In genomic region chr6:51472213-51472612, GRCm38 (mm10) we compare ENCODE assay signal across 9 mouse cellular contexts. TPM values are rescaled to one million over a fixed set of nuclear protein-coding genes. Genes with fewer than 3 reads are reported as not detected.
A peak's percentile ranks its signal among the peaks of the same experiment; 100 is the strongest.
DNase-seq lines count a peak whose midpoint lies in the region; ATAC-seq and TF ChIP-seq lines count a peak whose summit lies in the region.
"Had no signal": no experiment of that assay in that cellular context is flagged by ENCODE, and none has a peak within 500 bp of the region (broad histone marks: within the 10 kb centered on the region; RNA-seq: fewer than 3 reads in every experiment).

No protein-coding gene starts in this region.

- H3K27ac ChIP-seq in lung, postnatal 0 days (ENCODE audit: low read length), result no peak overlapping the region
- no peak overlapping the region for H3K27ac ChIP-seq in forebrain, embryonic 11.5 days (ENCODE audit: low read depth, low read length)
- H3K27ac ChIP-seq in limb, embryonic 13.5 days, result peak overlapping the region; percentile 22; the same call in 1 of the 2 replicates
- H3K27ac ChIP-seq in stomach, embryonic 16.5 days (ENCODE audit: low read length), result no peak overlapping the region

- WGBS in lung, postnatal 0 days, result 35% methylated on average over 4 of the region's 4 CpGs
- 52% methylated on average over 4 of the region's 4 CpGs for WGBS in forebrain, embryonic 11.5 days
- 50% methylated on average over 4 of the region's 4 CpGs for WGBS in limb, embryonic 13.5 days
- WGBS in stomach, embryonic 16.5 days, result 30% methylated on average over 4 of the region's 4 CpGs

- DNase-seq in lung, postnatal 0 days (ENCODE audit: low spot score), result no peak
- no peak for DNase-seq in lung, adult 18-20 months
- no peak for DNase-seq in forebrain, embryonic 11.5 days (ENCODE audit: low spot score)
- DNase-seq in adrenal gland, postnatal 14 days, result no peak
- DNase-seq: kidney, adult 18-20 months; thymus, postnatal 36 days had no signal

- H3K4me1 ChIP-seq in lung, postnatal 0 days (ENCODE audit: insufficient read depth, low read depth, low read length), result no peaks in the 10 kb centered on the region
- H3K4me1 ChIP-seq in forebrain, embryonic 11.5 days (replicated peaks; ENCODE audit: control insufficient read depth, insufficient read depth, low read length), result peaks cover 4% of the 10 kb centered on the region; the same call in 1 of the 2 replicates
- H3K4me1 ChIP-seq in limb, embryonic 13.5 days, result peaks cover 20% of the 10 kb centered on the region
- peaks cover 12% of the 10 kb centered on the region; the same call in 1 of the 2 replicates for H3K4me1 ChIP-seq in stomach, embryonic 16.5 days (ENCODE audit: control insufficient read depth, insufficient read depth, low read length)

- peak overlapping the region; percentile 58; the same call in 1 of the 2 replicates for H3K4me2 ChIP-seq in lung, postnatal 0 days (replicated peaks; ENCODE audit: low read depth, low read length)
- H3K4me2 ChIP-seq in forebrain, embryonic 11.5 days (ENCODE audit: low read depth, low read length, severe bottlenecking), result peak overlapping the region; percentile 72
- peak overlapping the region; percentile 73 for H3K4me2 ChIP-seq in limb, embryonic 13.5 days (replicated peaks)
- peak overlapping the region; percentile 69 for H3K4me2 ChIP-seq in stomach, embryonic 16.5 days (ENCODE audit: low read depth, low read length)

- no peaks in the 10 kb centered on the region for H3K9me3 ChIP-seq in lung, postnatal 0 days (ENCODE audit: low read length)
- no peaks in the 10 kb centered on the region for H3K9me3 ChIP-seq in forebrain, embryonic 11.5 days (ENCODE audit: control insufficient read depth, low read length)
- H3K9me3 ChIP-seq in limb, embryonic 13.5 days, result no peaks in the 10 kb centered on the region
- no peaks in the 10 kb centered on the region for H3K9me3 ChIP-seq in stomach, embryonic 16.5 days (replicated peaks; ENCODE audit: control insufficient read depth, low read length)

- no peaks in the 10 kb centered on the region for H3K27me3 ChIP-seq in lung, postnatal 0 days (replicated peaks; ENCODE audit: insufficient read depth, low read length)
- no peaks in the 10 kb centered on the region for H3K27me3 ChIP-seq in forebrain, embryonic 11.5 days (ENCODE audit: control insufficient read depth, insufficient read depth, low read length)
- H3K27me3 ChIP-seq in limb, embryonic 13.5 days, result no peaks in the 10 kb centered on the region
- no peaks in the 10 kb centered on the region for H3K27me3 ChIP-seq in stomach, embryonic 16.5 days (ENCODE audit: control insufficient read depth, insufficient read depth, low read length)

- ATAC-seq in lung, postnatal 0 days, result no peak
- ATAC-seq in forebrain, embryonic 11.5 days (replicated peaks; ENCODE audit: low FRiP score), result no peak
- ATAC-seq in limb, embryonic 13.5 days (ENCODE audit: low FRiP score, low read depth), result no peak
- no peak for ATAC-seq in stomach, embryonic 16.5 days (ENCODE audit: insufficient read depth, low FRiP score)
- no peak for ATAC-seq in CD4-positive, CD25-positive, alpha-beta regulatory T cell, adult 4 months

- no peak overlapping the region for H3K4me3 ChIP-seq in lung, postnatal 0 days (ENCODE audit: low read depth, low read length)
- H3K4me3 ChIP-seq in forebrain, embryonic 11.5 days (ENCODE audit: low read depth, low read length), result peak overlapping the region; percentile 96
- H3K4me3 ChIP-seq in limb, embryonic 13.5 days, result peak overlapping the region; percentile 92
- peak overlapping the region; percentile 98 for H3K4me3 ChIP-seq in stomach, embryonic 16.5 days (replicated peaks; ENCODE audit: low read length)

- no peak overlapping the region for H3K9ac ChIP-seq in lung, postnatal 0 days (replicated peaks; ENCODE audit: low read depth)
- H3K9ac ChIP-seq in forebrain, embryonic 11.5 days (ENCODE audit: low read length), result peak overlapping the region; percentile 61
- H3K9ac ChIP-seq in limb, embryonic 13.5 days, result peak overlapping the region; percentile 99
- peak overlapping the region; percentile 66 for H3K9ac ChIP-seq in stomach, embryonic 16.5 days (ENCODE audit: low read length)

- no peak for TF ChIP-seq CTCF in lung, postnatal 0 days (IDR thresholded peaks at IDR 0.05)

- 0 out of 2 replicates have a peak, but pooled peaks cover 4% of the 10 kb centered on the region for H3K36me3 ChIP-seq in lung, postnatal 0 days (ENCODE audit: insufficient read depth, low read length)
- peaks cover 3% of the 10 kb centered on the region for H3K36me3 ChIP-seq in forebrain, embryonic 11.5 days (ENCODE audit: control insufficient read depth, insufficient read depth, low read length)
- H3K36me3 ChIP-seq in limb, embryonic 13.5 days, result peaks cover 50% of the 10 kb centered on the region
- H3K36me3 ChIP-seq in stomach, embryonic 16.5 days (ENCODE audit: control insufficient read depth, insufficient read depth, low read length), result peaks cover 18% of the 10 kb centered on the region; the same call in 1 of the 2 replicates

- TF ChIP-seq EP300 in lung, postnatal 0 days (IDR thresholded peaks at IDR 0.05), result no peak

RNA-seq across cellular contexts. Expression of gene Cbx3, which starts 2.1 kb away (rescaled TPM):
- polyA plus RNA-seq in lung, postnatal 0 days (2015; fragmentation: Nextera tagmentation; extraction: Ambion mirVana), result 233 and 240 TPM in 2 replicates
- polyA plus RNA-seq in forebrain, embryonic 11.5 days (2014; fragmentation: Nextera tagmentation; extraction: Ambion mirVana), result 645 and 735 TPM in 2 replicates
- 532 and 550 TPM in 2 replicates for polyA plus RNA-seq in limb, embryonic 13.5 days (2015; fragmentation: Nextera tagmentation; extraction: Ambion mirVana)
- 335 and 396 TPM in 2 replicates for polyA plus RNA-seq in stomach, embryonic 16.5 days (2015; fragmentation: Nextera tagmentation; extraction: Ambion mirVana)
- 111 and 114 TPM in 2 replicates for total RNA-seq in adrenal gland, postnatal 14 days (2021)
- polyA plus RNA-seq in CD4-positive, CD25-positive, alpha-beta regulatory T cell, adult 4 months (2017; shearing (Covaris generic)), result 100 to 1,000 TPM; 577 to 675 TPM

RNA-seq across cellular contexts. Expression of gene Hnrnpa2b1, which starts 2.5 kb away (rescaled TPM):
- polyA plus RNA-seq in lung, postnatal 0 days (2015; fragmentation: Nextera tagmentation; extraction: Ambion mirVana), result 613 and 721 TPM in 2 replicates
- polyA plus RNA-seq in forebrain, embryonic 11.5 days (2014; fragmentation: Nextera tagmentation; extraction: Ambion mirVana), result 1,728 and 1,808 TPM in 2 replicates
- 2,108 and 2,149 TPM in 2 replicates for polyA plus RNA-seq in limb, embryonic 13.5 days (2015; fragmentation: Nextera tagmentation; extraction: Ambion mirVana)
- 1,433 and 1,504 TPM in 2 replicates for polyA plus RNA-seq in stomach, embryonic 16.5 days (2015; fragmentation: Nextera tagmentation; extraction: Ambion mirVana)
- 794 and 798 TPM in 2 replicates for total RNA-seq in adrenal gland, postnatal 14 days (2021)
- 1,000 to 10,000 TPM; 1,098 to 1,432 TPM for polyA plus RNA-seq in CD4-positive, CD25-positive, alpha-beta regulatory T cell, adult 4 months (2017; shearing (Covaris generic))

RNA-seq across cellular contexts. Expression of gene Nfe2l3, which starts 39.7 kb away (rescaled TPM):
- 2.9 and 3.0 TPM in 2 replicates for polyA plus RNA-seq in lung, postnatal 0 days (2015; fragmentation: Nextera tagmentation; extraction: Ambion mirVana)
- polyA plus RNA-seq in forebrain, embryonic 11.5 days (2014; fragmentation: Nextera tagmentation; extraction: Ambion mirVana), result 1.1 and 1.5 TPM in 2 replicates
- 1.6 and 1.9 TPM in 2 replicates for polyA plus RNA-seq in limb, embryonic 13.5 days (2015; fragmentation: Nextera tagmentation; extraction: Ambion mirVana)
- polyA plus RNA-seq in stomach, embryonic 16.5 days (2015; fragmentation: Nextera tagmentation; extraction: Ambion mirVana), result 7.0 and 7.4 TPM in 2 replicates
- total RNA-seq in adrenal gland, postnatal 14 days (2021), result 0.33 and 0.38 TPM in 2 replicates
- polyA plus RNA-seq in CD4-positive, CD25-positive, alpha-beta regulatory T cell, adult 4 months (2017; shearing (Covaris generic)), result 1 to 10 TPM in 1 of 2 experiments, under 1 TPM in 1; 0.84 to 1.1 TPM

RNA-seq across cellular contexts. Expression of gene Snx10, which starts 51.5 kb away (rescaled TPM):
- 11.8 and 14.3 TPM in 2 replicates for polyA plus RNA-seq in lung, postnatal 0 days (2015; fragmentation: Nextera tagmentation; extraction: Ambion mirVana)
- 40.1 and 41.4 TPM in 2 replicates for polyA plus RNA-seq in forebrain, embryonic 11.5 days (2014; fragmentation: Nextera tagmentation; extraction: Ambion mirVana)
- 13.3 and 15.4 TPM in 2 replicates for polyA plus RNA-seq in limb, embryonic 13.5 days (2015; fragmentation: Nextera tagmentation; extraction: Ambion mirVana)
- polyA plus RNA-seq in stomach, embryonic 16.5 days (2015; fragmentation: Nextera tagmentation; extraction: Ambion mirVana), result 16.0 and 17.1 TPM in 2 replicates
- total RNA-seq in adrenal gland, postnatal 14 days (2021), result 51.6 and 57.2 TPM in 2 replicates
- 10 to 100 TPM; 27.6 to 32.1 TPM for polyA plus RNA-seq in CD4-positive, CD25-positive, alpha-beta regulatory T cell, adult 4 months (2017; shearing (Covaris generic))
